24 mouse cellular contexts compared by ENCODE assay signal in genomic region chr14:60195999-60196398, GRCm38 (mm10). TPM values are rescaled to one million over a fixed set of nuclear protein-coding genes. Genes with fewer than 3 reads are reported as not detected.
"Had no signal": no experiment of that assay in that cellular context is flagged by ENCODE, and none has a peak within 500 bp of the region (broad histone marks: within the 10 kb centered on the region; RNA-seq: fewer than 3 reads in every experiment).

No protein-coding gene starts in this region.

- H3K27me3 ChIP-seq: limb, embryonic 13.5 days; liver, embryonic 12.5 days; liver, embryonic 15.5 days had no signal

- H3K27ac ChIP-seq: limb, embryonic 10.5 days; limb, embryonic 13.5 days; liver, embryonic 12.5 days; liver, embryonic 15.5 days had no signal

- H3K4me1 ChIP-seq: limb, embryonic 10.5 days; limb, embryonic 13.5 days; liver, embryonic 12.5 days; liver, embryonic 15.5 days had no signal

- DNase-seq: kidney, adult 18-20 months; kidney, adult 9 months; kidney, postnatal 14 days; liver; lung, adult 2 months; lung, postnatal 14 days; lung, postnatal 4 days; midbrain, embryonic 14.5 days; thymus, postnatal 25 days had no signal

- H3K4me2 ChIP-seq: limb, embryonic 13.5 days; liver, embryonic 12.5 days; liver, embryonic 15.5 days; midbrain, embryonic 11.5 days had no signal

- H3K4me3 ChIP-seq: limb, embryonic 10.5 days; limb, embryonic 13.5 days; liver, embryonic 12.5 days; liver, embryonic 15.5 days had no signal

- H3K9me3 ChIP-seq: limb, embryonic 10.5 days; limb, embryonic 13.5 days; liver, embryonic 12.5 days; liver, embryonic 15.5 days had no signal

- ATAC-seq: liver, embryonic 12.5 days had no signal

- H3K9ac ChIP-seq: limb, embryonic 13.5 days; liver, embryonic 12.5 days; liver, embryonic 15.5 days had no signal

- H3K36me3 ChIP-seq: limb, embryonic 10.5 days; limb, embryonic 13.5 days; liver, embryonic 12.5 days; liver, embryonic 15.5 days had no signal

RNA-seq across cellular contexts. Expression of gene Nupl1, which starts 55.2 kb away (rescaled TPM):
- total RNA-seq: layer of hippocampus, postnatal 14 days; left cerebral cortex, adult 18-20 months; megakaryocyte progenitor cell, adult 5-6 weeks; megakaryocyte-erythroid progenitor cell, adult 5-6 weeks had no signal
- polyA plus RNA-seq: limb, embryonic 10.5 days; limb, embryonic 13.5 days; liver, embryonic 12.5 days; lung, embryonic 16.5 days; midbrain, embryonic 14.5 days; midbrain, postnatal 0 days; neural tube, embryonic 11.5 days; small intestine, adult 2 months; spleen, adult 2 months; thymus, postnatal 0 days had no signal
